Mouse (Mus musculus): ENCODE measurements around the gene Epha10.

DNA sequence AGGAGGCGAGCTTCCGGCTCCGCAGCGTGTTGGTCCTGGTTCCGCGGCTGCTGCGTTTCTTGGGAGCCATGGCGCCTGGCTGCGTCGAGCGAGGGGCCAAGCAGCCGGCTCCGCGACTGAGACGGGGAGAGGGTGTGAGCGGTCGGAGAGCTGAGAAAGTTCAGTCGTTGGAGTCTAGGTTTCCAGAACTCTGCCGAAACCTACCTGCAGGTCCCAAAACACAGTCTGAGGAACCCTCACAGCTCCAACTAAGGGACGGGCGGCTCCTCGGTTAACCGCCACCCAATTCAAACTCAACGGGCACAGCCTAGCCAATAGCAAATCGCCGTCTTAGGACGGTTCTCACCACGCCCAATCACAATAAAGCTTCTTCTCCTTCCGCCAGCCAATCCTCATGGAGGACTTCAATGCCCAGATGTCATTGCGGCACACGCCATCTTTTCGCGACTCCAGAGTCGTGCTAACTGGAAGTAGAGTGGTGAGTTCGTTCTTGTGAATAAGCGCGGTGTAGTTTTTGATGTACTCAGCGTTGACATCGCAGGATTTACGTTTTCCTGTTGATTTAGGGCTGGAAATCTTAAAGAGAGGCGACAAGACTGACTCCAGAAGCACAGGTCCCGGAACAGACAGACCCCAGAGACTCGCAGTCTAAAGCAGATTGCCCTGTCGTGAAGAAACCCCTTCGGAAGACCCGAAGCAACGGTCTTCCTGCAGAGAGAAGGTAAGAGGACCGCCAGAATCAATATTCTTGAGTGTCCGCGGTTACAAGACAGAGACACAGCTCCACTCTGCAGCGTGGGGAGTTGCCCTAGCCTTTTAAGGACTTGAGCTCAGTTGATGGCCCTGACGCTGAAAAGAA is 56.1 kb downstream of the Epha10 start, which contains the start of gene 9930104L06Rik:
- TF ChIP-seq CTCF (IDR thresholded peaks at IDR 0.05; ENCODE audit: borderline replicate concordance, extremely low read depth, insufficient read depth, insufficient read length) (no peak), POLR2A (IDR thresholded peaks at IDR 0.05; ENCODE audit: borderline replicate concordance, extremely low read depth, insufficient read depth, insufficient read length, poor library complexity, severe bottlenecking) (no peak)

Data from brain, embryonic 14.5 days (tissue).